Mouse (Mus musculus) heart, embryonic 15.5 days (tissue): ENCODE measurements around the gene Ppp1r37. TPM values are rescaled to one million over a fixed set of nuclear protein-coding genes. Genes with fewer than 3 reads are reported as not detected.
"Not testable (repeated sequence)": the region's sequence is repeated elsewhere in the genome, so short reads cannot be mapped to it uniquely, and the experiment has no call there.

ENCODE experiments used
- ATAC-seq: fragments of 200-750 bp; cut with Nextera tagmentation; replicated peaks from 2 replicates; pipeline ENCODE4 v1.8.0; 2017; ENCODE audit warnings: low read depth, moderate TSS enrichment; ENCODE audit not compliant: insufficient number of reproducible peaks, insufficient read depth, low FRiP score
- H3K27ac ChIP-seq: fragments of 300-500 bp; sonication (generic); 2 replicates; pipeline ENCODE4 v1.5.1; 2015; ENCODE audit warnings: mild to moderate bottlenecking, inconsistent platforms
- H3K27me3 ChIP-seq: fragments of 300-500 bp; sonication (generic); 2 replicates; pipeline ENCODE4 v1.6.1; 2015; ENCODE audit warnings: inconsistent platforms
- H3K36me3 ChIP-seq: fragments of 300-500 bp; sonication (generic); 2 replicates; pipeline ENCODE4 v1.6.1; 2015; ENCODE audit warnings: mild to moderate bottlenecking, inconsistent platforms
- H3K4me1 ChIP-seq: fragments of 300-500 bp; sonication (generic); replicated peaks from 2 replicates; pipeline ENCODE4 v1.6.1; 2015; ENCODE audit warnings: inconsistent platforms
- H3K4me2 ChIP-seq: fragments of 300-500 bp; sonication (generic); 2 replicates; pipeline ENCODE4 v1.6.1; 2015; ENCODE audit warnings: inconsistent platforms, mild to moderate bottlenecking, moderate library complexity
- H3K4me3 ChIP-seq: fragments of 300-500 bp; sonication (generic); 2 replicates; pipeline ENCODE4 v1.5.1; 2015; ENCODE audit warnings: mild to moderate bottlenecking, inconsistent platforms
- H3K9ac ChIP-seq: fragments of 300-500 bp; sonication (generic); 2 replicates; pipeline ENCODE4 v1.6.1; 2015; ENCODE audit warnings: mild to moderate bottlenecking, inconsistent platforms
- H3K9me3 ChIP-seq: fragments of 300-500 bp; sonication (generic); replicated peaks from 2 replicates; pipeline ENCODE4 v1.6.1; 2016; ENCODE audit warnings: inconsistent platforms
- WGBS: fragments of 180-500 bp; shearing (Covaris S2); methylation state at CpG from one replicate; pipeline ENCODE4 v1.1.7; 2015; ENCODE audit warnings: mixed read lengths; 5-methylcytosine and 5-hydroxymethylcytosine counted together
- polyA plus RNA-seq: library from polyadenylated mRNA; unstranded; fragments of >200 nt; fragmentation: Nextera tagmentation; extraction: Ambion mirVana; gene quantifications from 2 replicates; pipeline ENCODE4 v1.2.1, GENCODE M21; 2015

Ppp1r37 gene
- polyA plus RNA-seq, result 15.8 and 24.0 TPM in 2 replicates

DNA sequence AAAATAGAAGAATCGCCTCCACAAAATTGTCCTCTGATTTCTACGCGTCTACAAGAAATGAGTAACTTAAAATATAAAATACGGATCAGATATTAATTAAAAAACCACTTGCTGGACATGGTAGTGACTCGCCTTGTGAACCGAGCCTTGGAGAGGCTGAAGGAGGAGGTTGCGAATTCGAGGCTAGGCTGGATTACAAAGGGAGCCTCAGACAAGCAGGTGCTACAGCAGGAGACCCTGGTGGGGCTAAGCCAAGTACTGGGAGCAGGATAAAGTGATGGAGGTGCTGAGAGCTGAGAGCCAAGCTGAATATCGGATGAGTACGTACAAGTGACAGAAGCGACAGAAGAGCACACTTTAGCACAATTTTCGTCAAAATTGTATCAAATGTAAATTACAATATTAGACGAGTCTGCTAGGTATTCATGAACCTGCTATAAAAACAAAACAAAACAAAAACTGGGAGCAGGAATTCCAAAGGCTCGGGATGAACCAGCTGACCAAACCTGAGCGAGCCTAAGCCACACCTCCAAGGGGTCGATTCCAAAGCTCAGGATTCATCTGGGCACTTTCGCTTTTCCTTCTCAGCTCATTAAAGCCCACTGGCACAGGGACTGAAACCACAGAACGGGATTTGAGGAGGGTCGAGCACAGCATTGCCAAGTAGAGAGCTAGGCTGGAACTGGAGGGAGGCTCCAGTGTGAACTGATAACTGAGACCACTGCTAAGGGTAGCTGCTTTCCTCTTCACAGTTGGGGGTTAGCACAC, at the start of gene Ppp1r37:
Gene Ppp1r37 (minus strand): TSS at position 434 of the 768 bp plus-strand sequence.
- Histone ChIP-seq H3K4me2 (peak within 1 kb of the TSS; percentile 94), H3K27me3 (no peaks in the 10 kb centered on the region), H3K9me3 (no peaks in the 10 kb centered on the region; the same call in 1 of the 2 replicates), H3K4me1 (peaks cover 44% of the 10 kb centered on the region), H3K27ac (peak within 1 kb of the TSS; percentile 90), H3K9ac (peak within 1 kb of the TSS; percentile 84), H3K4me3 (peak within 1 kb of the TSS; percentile 80), H3K36me3 (peaks cover 28% of the 10 kb centered on the region)
- no peak for ATAC-seq
- 3% methylated on average over 19 of the region's 19 CpGs for WGBS

DNA sequence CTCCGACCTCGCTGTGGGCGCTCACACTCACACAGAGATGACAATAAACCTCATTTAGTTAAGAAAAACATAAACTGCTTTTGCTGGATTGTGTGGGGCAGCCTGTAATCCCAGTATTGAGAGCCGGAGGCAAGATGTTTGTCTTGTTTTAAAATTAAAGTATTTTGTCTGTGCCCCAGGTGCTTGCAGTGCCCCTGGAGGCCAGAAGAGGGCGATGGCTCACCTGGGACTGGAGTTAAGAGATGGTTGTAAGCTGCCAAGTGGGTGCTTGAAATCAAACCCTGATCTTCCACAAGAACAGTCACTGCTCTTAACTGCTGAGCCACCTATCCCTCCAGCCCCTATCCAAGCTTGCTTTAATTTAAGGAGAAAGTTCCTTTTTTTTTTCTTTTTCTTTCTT, 48.1 kb upstream of the Ppp1r37 start:
- Histone ChIP-seq H3K4me1 (no peaks in the 10 kb centered on the region), H3K4me3 (no peak overlapping the region), H3K9me3 (no peaks in the 10 kb centered on the region), H3K4me2 (no peak overlapping the region), H3K36me3 (no peaks in the 10 kb centered on the region), H3K9ac (no peak overlapping the region), H3K27ac (no peak overlapping the region), H3K27me3 (no peaks in the 10 kb centered on the region)
- WGBS, result 80% methylated on average over 5 of the region's 5 CpGs
- no peak for ATAC-seq

DNA sequence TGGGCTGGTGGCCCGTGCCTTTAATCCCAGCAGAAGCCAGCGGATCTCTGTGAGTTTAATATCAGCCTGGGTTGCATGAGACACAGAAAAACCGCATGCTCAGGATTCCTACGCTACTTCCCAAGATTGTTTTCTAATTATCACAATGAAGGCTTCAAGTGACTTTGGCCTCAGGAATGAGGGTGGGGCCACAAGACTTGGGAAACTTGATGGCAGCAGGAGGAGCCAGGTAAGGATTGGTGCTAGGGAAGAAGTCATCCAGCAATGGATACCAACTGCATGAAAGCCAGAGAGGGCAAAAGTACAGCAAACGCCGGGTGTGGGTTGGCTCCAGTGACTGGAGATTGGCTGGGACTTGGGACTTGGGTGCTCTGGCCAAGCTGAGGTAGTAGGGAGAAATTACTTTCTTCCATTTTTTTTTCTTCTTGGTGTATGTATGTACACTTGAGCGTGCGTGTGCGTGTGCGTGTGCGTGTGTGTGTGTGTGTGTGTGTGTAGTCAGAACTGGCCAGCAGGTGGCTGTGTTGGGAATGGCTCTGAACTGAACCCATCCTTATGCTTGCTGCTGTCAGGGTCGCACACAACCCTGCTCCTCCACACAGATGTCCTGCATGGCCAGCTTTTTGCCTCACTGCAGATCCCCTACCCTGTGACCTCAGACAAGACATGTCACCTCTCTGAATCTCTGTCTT, 46.9 kb upstream of the Ppp1r37 start:
- no peak overlapping the region for H3K4me2 ChIP-seq
- H3K4me1 ChIP-seq, result no peaks in the 10 kb centered on the region
- no peaks in the 10 kb centered on the region for H3K27me3 ChIP-seq
- H3K27ac ChIP-seq, result no peak overlapping the region
- H3K9me3 ChIP-seq, result no peaks in the 10 kb centered on the region
- no peak overlapping the region for H3K9ac ChIP-seq
- H3K36me3 ChIP-seq, result no peaks in the 10 kb centered on the region
- 87% methylated on average over 12 of the region's 12 CpGs for WGBS
- ATAC-seq, result no peak
- H3K4me3 ChIP-seq, result no peak overlapping the region

DNA sequence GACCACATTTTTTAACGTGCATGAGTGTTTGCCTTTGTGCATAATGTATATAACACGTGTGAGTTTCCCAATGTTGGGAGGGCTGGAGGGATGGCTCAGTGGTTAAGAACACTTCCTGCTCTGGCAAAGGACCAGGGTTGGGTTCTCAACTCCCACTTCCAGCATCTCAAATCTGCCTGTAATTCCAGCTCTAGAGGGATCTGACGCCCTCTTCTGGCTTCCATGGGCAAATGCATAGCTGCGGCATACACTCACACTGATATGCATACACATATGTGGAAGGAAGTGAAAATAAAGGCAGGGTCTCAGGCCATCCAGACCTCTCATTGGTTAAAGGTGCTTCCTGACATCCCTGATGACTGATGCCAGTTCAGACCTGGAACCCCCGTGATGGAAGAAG, 44.4 kb upstream of the Ppp1r37 start:
- Histone ChIP-seq H3K4me3 (no peak overlapping the region), H3K27me3 (no peaks in the 10 kb centered on the region), H3K9ac (no peak overlapping the region), H3K9me3 (no peaks in the 10 kb centered on the region), H3K36me3 (no peaks in the 10 kb centered on the region), H3K4me1 (peaks cover 16% of the 10 kb centered on the region), H3K4me2 (no peak overlapping the region), H3K27ac (no peak overlapping the region)
- ATAC-seq, result no peak
- 79% methylated on average over 5 of the region's 5 CpGs for WGBS

DNA sequence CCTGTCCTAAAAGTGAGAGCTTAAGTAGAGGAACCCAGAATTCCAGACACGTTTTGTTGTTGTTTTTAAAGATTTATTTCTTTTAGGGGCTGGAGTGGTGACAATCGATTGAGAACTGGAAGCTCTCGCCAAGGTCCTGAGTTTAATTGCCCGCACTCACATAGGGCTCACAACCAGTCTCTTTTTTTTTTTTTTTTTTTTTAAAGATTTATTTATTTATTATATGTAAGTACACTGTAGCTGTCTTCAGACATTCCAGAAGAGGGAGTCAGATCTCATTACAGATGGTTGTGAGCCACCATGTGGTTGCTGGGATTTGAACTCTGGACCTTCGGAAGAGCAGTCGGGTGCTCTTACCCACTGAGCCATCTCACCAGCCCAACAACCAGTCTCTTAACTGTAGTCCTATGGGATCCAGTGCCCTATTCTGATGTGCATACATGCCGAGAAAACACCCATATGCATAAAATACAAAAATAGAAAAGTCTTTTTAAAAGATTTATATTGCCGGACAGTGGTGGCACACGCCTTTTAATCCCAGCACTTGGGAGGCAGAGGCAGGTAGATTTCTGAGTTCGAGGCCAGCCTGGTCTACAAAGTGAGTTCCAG, 41.8 kb upstream of the Ppp1r37 start:
- H3K4me1 ChIP-seq, result peaks cover 32% of the 10 kb centered on the region
- not testable (repeated sequence) for H3K9me3 ChIP-seq, H3K9ac ChIP-seq, ATAC-seq, H3K27me3 ChIP-seq, H3K27ac ChIP-seq
- peak overlapping the region; percentile 83 for H3K4me2 ChIP-seq
- peak overlapping the region; percentile 94 for H3K4me3 ChIP-seq
- 56% methylated on average over 10 of the region's 10 CpGs for WGBS
- peaks cover 13% of the 10 kb centered on the region; the same call in 1 of the 2 replicates for H3K36me3 ChIP-seq

DNA sequence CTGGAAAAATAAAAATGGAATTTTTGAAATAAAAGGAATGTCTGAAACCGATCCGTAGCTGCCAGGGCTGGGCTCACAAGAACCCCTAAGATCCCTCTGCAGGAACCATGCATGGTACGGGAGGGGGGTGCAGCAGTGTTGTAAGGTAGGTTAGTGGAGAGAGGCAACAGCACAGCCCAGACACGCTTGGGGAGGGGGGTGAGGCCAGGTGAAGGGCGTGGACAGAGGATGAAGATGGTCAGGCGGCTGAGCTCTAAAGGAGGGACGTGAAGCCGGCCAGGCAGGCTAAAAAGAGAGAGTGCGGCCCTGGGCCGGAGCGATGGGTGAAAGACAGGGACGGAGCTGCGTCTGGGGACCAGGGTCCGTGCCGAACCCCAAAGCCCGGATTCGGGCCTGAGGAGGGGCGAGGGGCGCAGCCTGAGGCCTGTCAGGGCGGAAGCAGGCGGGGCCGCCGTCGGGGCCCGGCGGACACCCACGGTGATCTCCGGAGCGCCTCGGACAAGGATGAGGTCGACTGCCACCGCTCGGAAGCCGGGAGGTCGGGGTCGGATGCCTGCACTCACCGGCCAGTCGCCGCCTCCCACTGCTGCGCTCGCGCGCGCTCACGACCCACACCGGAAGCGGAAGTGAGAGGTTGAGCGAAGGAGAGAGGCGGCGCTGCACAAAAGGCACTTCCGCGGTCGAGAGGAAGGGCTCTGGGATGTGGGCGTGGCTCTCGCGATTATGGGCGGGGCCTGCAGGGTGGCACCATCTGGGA, 41.2 kb upstream of the Ppp1r37 start, which contains the start of gene Clasrp:
Gene Clasrp (minus strand): TSS at position 638 of the 757 bp plus-strand sequence.
- H3K4me2 ChIP-seq, result peak within 1 kb of the TSS; percentile 83
- H3K9me3 ChIP-seq, result no peaks in the 10 kb centered on the region
- no peaks in the 10 kb centered on the region for H3K27me3 ChIP-seq
- peak within 1 kb of the TSS; percentile 96 for H3K9ac ChIP-seq
- H3K4me3 ChIP-seq, result peak within 1 kb of the TSS; percentile 94
- peaks cover 17% of the 10 kb centered on the region; the same call in 1 of the 2 replicates for H3K36me3 ChIP-seq
- ATAC-seq, result peak; percentile 92
- H3K4me1 ChIP-seq, result peaks cover 32% of the 10 kb centered on the region
- 1% methylated on average over 57 of the region's 57 CpGs for WGBS
- H3K27ac ChIP-seq, result peak within 1 kb of the TSS; percentile 79

DNA sequence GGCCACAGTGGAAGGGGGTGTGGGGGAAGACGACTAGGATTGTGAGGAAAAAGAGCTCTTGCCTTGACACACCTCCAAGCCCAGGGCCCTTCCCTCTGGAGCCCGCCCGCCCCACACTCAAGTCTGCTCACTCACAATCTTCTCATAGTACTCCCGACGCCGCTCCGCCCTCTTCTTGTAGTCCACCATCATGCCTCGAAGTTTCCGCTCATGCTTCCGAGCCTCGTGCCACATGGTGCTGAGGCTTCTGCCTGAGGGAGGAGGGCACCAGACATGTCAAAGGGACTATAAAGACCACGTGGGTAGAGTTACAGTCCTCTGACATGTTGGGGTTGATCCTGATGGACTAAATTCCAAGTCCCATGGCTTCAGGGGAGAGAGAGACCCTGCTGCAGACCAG, 40.2 kb upstream of the Ppp1r37 start:
- H3K27ac ChIP-seq, result no peak overlapping the region
- no peaks in the 10 kb centered on the region for H3K9me3 ChIP-seq
- no peak for ATAC-seq
- H3K27me3 ChIP-seq, result no peaks in the 10 kb centered on the region
- 0 out of 2 replicates have a peak overlapping the region, but pooled peaks have one; percentile 96 for H3K9ac ChIP-seq
- peaks cover 32% of the 10 kb centered on the region for H3K4me1 ChIP-seq
- H3K36me3 ChIP-seq, result peaks cover 26% of the 10 kb centered on the region; the same call in 1 of the 2 replicates
- peak overlapping the region; percentile 94 for H3K4me3 ChIP-seq
- H3K4me2 ChIP-seq, result peak overlapping the region; percentile 83
- 72% methylated on average over 12 of the region's 12 CpGs for WGBS

DNA sequence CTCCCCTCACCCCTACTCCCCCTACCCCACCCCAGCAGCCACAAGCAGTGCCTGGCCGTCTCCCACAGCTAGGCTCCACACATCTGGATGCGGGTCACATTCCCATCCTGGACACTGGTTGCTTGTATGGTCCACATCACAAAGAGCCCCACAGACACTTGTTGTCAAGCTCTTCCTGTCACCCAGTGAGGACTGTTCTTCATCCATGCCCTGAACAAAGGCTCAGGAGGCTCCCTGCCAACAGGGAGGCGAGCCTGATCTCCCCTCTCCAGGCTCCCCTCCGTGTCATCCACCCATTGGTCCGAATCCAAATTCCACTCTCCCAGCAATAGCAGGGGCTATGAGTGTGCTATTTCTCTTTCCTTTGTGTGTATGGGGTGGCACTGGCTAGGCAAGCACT, 37.7 kb upstream of the Ppp1r37 start:
- Histone ChIP-seq H3K4me1 (peaks cover 32% of the 10 kb centered on the region), H3K4me3 (no peak overlapping the region), H3K27me3 (no peaks in the 10 kb centered on the region), H3K36me3 (peaks cover 35% of the 10 kb centered on the region; the same call in 1 of the 2 replicates), H3K9me3 (no peaks in the 10 kb centered on the region), H3K27ac (peak overlapping the region; percentile 25; the same call in 1 of the 2 replicates), H3K4me2 (no peak overlapping the region), H3K9ac (peak overlapping the region; percentile 23; the same call in 1 of the 2 replicates)
- no peak for ATAC-seq
- WGBS, result 47% methylated on average over 5 of the region's 5 CpGs

DNA sequence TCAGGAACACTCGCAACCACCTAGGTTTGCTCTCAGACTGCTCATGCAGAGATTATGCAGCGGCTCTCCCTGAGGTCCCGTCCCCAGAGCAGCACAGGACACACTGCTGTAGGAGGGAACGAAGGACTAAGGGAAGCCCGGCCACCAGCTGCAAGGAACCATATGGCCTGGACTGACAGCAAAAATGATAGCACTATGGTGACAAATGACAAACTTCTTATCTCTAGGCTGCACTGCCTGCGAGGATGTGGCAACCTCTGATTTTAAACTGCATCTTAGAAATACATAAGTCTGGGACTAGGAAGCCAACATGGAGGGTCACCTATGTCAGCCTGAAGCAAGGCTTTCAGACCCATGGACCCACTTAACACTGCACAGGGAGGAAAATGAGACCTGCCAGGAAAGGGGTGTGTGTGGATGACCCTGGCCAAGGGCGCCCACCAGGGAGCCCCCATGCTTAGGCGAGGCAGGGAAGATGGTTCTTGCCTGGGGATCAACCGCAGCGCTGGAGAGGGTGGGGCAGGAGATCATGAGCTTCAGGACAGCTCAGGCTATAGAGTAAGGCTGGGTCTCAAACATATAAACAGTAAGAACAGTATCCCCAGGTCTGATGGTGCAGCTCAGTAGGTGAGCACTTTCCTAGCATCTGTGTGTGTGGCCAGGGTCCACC, 30.3 kb upstream of the Ppp1r37 start:
- no peak overlapping the region for H3K27ac ChIP-seq
- ATAC-seq, result no peak
- H3K9me3 ChIP-seq, result no peaks in the 10 kb centered on the region
- no peak overlapping the region for H3K9ac ChIP-seq
- peaks cover 80% of the 10 kb centered on the region for H3K36me3 ChIP-seq
- 82% methylated on average over 10 of the region's 10 CpGs for WGBS
- no peak overlapping the region for H3K4me3 ChIP-seq
- H3K4me1 ChIP-seq, result no peaks in the 10 kb centered on the region
- H3K4me2 ChIP-seq, result no peak overlapping the region
- H3K27me3 ChIP-seq, result no peaks in the 10 kb centered on the region

DNA sequence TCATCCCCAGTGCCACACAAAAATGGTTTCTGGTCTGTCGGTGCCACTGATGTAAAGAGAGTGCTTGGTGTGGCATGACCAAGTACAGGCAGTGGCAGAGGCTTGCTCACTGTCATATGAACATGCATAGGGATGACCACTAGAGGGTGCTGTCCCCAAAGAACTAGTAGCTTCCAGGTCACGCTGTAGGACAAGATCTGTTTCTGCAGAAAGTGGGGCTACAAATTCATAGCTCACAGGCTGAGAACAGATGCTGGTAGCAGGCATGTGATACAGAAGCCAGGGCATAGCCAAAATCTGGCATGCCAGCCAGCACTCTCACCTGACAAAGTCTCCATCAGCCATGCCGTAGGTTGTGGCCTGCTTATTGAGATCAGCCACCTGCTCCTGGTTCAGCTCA, 27.0 kb upstream of the Ppp1r37 start:
- H3K9ac ChIP-seq, result no peak overlapping the region
- peaks cover 15% of the 10 kb centered on the region for H3K4me1 ChIP-seq
- no peak overlapping the region for H3K27ac ChIP-seq
- no peak overlapping the region for H3K4me3 ChIP-seq
- H3K36me3 ChIP-seq, result peaks cover 90% of the 10 kb centered on the region
- no peaks in the 10 kb centered on the region for H3K27me3 ChIP-seq
- 58% methylated on average over 3 of the region's 3 CpGs for WGBS
- H3K9me3 ChIP-seq, result no peaks in the 10 kb centered on the region
- no peak overlapping the region for H3K4me2 ChIP-seq
- no peak for ATAC-seq
